Mouse (Mus musculus) mouse trophoblast stem cell (cell line): ENCODE measurements around the gene Pkn3.
"Not testable (repeated sequence)": the region's sequence is repeated elsewhere in the genome, so short reads cannot be mapped to it uniquely, and the experiment has no call there.

Experiments
- in situ Hi-C, 2 experiments: fragments of 300-500 bp; cut with MseI, MboI; formaldehyde crosslinking; loops; 2 replicates in 1 of 2; 3 replicates in 1 of 2; pipeline ENCODE4 v1.15.1; 2025

Gene Pkn3

DNA sequence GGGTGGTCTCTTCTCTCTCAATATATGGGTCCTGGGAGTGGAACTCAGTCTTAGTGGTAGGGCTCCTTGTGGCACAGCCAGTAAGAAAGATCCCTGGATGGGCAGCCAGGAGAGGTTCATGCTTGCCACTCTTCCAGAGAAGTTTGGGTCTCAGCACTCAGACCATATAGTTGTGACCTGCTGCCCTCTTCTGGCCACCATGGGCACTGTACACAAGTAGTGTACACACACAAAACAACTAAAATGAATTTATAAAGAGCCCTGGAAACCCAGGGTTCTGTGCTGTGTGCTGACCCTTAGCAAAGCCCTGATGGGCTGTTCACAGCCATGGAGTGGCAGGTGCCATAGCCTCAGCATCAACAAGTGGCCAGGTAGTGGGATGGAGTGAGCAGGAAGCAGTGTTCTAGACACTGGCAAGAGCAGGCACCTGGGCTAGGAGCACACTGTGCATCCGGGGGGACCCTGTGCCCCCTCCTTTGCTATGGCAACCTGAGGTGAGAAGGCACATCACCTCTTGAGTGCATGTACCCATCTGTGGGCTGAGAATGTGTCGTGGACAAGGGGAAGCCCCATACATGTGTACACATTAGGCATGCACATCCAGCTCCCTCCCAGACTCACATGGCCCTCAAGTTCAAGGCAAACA, 18.5 kb downstream of the Pkn3 start:
- in situ Hi-C loops: no loop called here

DNA sequence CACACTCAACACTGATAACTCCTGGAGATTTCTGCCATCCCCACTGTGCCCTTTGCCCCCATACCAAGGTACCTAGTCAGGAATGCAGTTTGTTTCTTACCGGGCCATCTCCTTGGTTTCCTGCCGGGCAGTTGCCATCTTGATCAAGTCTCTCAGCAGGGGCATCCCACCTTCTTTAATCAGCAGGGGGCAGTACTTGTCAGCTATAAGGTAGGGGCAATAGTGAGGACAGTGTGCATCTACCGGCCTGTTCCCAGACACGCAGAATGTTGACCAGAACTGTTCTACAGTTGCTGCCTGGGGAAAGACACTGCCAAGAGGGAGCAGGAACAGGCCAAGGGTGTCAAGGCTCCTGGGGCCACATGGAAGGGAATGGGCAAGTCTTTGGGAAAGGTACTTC, 22.7 kb downstream of the Pkn3 start:
- in situ Hi-C loops: loop anchor here in 1 of 2 experiments (10.0 kb wide), 1 partner anchor 65 kb away; no protein-coding TSS in a partner anchor

DNA sequence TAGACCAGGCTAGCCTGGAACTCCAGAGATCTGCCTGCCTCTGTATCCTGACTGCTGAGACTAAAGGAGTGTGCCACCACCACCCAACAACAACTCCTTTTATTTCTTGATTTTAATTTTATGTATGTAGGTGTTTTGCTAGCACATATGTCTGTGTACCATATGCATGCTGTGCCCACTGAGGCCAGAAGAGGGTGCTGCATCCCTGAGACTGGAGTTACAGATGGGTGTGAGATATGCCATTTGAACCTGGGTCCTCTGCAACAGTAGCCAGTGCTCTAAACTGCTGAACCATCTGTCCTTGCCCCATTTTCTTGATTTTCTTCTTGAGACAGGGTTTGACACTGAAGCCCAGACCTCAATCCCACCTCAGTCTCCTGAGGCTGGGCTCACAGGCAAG, 28.9 kb downstream of the Pkn3 start:
- in situ Hi-C loops: loop anchor here in 1 of 2 experiments (10.0 kb wide), 1 partner anchor 58 kb away; no protein-coding TSS in a partner anchor

DNA sequence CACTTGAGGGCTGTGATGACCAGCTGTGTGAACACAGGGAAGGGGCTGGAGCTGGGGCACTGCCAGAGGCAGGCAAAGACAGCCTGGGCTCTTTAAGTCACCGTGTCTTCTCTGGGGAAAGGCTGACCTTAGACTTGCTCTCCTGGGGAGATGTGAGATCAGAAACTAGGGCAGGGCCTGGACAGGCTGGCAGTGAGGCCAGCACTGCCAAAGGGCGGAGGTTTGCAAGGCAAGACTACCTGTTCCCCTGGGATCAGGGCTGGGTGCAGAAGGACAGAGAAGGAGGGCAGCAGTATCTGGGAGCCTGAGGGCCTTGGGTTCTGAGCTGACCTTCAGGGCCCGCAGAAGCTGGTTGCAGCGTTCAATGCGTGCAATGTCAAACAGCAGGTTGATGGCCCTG, 30.2 kb downstream of the Pkn3 start:
- in situ Hi-C loops: loop anchor here in 1 of 2 experiments (10.0 kb wide), 1 partner anchor 57 kb away; no protein-coding TSS in a partner anchor

DNA sequence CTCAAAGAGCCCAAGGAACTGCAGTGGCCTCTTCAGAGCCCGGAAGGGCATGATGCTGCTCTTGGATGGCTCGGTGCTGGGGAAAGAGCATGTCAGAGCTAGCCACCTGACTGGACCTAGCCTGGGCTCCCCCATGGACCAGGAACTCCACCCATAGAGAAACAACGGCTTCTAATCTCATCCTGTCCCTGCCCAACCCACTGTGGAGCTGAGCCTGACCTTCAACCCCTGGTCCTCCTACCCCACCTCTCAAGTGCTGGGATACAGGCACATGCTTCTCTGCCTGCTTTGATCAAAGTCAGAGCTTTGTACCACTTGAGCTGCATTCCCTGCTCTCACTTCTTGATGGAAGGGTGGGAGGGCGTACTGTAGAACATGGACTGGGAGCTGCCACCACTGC, 30.8 kb downstream of the Pkn3 start:
- in situ Hi-C loops: loop anchor here in 1 of 2 experiments (10.0 kb wide), 1 partner anchor 57 kb away; no protein-coding TSS in a partner anchor

DNA sequence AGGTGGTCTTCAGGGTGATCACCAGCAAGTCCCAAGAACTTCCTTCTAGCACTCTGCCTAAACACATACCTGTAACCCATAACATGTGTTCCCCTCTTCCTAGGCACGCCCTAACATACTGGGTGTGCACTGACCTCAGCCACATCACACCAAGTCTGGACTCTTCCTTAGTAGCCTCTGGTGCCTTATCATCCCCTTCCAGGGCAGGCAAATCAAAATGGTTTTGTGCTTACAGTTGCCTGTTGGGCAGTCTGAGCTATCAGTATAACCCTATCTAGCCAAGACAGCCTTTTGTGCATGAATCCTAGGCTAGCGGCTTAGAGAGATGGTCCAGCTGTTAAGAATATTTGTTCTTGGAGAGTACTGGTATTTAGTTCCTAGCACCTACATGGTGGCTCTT, 34.0 kb downstream of the Pkn3 start:
- in situ Hi-C loops: no loop called here

DNA sequence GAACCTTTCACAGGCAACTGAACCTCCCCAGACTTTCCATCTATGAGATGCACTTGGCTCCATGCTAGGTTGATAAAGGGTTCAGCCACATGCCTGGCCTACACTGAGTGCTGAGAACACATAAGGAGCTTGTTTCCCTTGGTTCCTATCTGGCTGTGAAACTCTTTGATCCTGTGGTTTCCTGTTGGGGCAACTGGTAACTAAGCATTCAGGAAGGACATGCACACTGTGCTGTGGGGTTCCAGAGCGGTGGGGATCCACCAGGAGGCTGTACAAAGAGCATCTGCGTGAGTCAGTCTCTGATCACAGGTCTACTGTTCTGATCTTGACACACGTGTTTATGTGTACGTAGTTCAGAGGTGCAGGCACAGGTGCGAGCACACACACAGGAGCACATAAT, 35.1 kb downstream of the Pkn3 start:
- in situ Hi-C loops: no loop called here

DNA sequence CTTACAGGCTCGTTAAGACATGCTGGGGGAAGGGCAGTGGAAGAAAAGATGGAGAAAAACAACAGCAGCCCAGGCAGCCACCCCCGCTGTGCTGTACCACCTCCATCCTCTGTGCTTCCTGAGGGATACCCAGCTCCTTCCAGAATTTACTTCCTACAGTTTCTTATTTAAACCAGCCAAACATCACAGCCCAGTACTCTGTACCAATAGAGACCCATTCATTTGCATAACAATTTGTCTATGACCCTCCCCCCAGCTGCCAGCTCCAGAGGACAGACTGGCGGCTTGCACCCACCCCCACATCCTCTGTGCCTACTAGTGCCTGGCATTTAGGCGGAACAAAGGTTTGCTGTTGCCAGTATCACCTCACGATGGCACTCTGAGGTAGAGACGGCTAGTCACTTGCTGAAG, 42.2 kb downstream of the Pkn3 start:
- in situ Hi-C loops: no loop called here

DNA sequence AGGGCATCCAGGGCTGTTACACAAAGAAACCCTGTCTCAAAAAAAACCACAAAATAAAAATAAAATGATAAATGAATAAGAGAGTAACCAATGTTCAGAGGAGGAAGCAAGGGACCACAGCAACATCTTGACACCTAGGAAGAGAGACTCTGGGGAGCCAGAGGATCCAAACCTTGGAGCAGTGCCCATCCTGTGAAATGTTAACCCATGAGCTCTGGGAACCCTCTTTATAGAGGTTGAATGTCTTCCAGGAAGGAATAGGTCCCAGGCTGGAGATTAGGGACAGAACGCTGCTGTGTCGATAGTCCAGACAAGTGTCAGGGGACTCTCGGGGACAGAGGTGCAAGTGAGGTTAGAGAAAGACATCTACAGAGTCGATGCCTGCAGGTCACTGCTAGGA, 42.8 kb downstream of the Pkn3 start:
- in situ Hi-C loops: no loop called here

DNA sequence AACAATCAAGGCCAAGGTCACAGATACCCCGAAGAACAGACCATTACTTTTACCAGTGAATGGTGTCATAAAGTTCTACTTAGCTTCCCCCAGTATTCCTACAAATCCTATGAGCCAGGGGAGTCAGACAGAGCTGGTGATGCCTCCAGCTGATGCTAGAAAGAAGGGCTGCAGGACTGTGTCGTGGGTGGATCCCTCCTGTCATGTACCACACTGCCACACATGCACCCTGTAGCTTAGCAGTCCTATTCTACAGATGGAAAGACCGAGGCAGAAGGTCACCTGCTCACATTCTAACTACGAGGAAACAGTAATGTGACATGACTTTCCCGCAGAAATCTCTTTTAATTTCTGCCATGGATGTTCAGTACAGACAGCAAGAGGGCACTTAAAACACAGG, 45.3 kb downstream of the Pkn3 start:
- in situ Hi-C loops: no loop called here

DNA sequence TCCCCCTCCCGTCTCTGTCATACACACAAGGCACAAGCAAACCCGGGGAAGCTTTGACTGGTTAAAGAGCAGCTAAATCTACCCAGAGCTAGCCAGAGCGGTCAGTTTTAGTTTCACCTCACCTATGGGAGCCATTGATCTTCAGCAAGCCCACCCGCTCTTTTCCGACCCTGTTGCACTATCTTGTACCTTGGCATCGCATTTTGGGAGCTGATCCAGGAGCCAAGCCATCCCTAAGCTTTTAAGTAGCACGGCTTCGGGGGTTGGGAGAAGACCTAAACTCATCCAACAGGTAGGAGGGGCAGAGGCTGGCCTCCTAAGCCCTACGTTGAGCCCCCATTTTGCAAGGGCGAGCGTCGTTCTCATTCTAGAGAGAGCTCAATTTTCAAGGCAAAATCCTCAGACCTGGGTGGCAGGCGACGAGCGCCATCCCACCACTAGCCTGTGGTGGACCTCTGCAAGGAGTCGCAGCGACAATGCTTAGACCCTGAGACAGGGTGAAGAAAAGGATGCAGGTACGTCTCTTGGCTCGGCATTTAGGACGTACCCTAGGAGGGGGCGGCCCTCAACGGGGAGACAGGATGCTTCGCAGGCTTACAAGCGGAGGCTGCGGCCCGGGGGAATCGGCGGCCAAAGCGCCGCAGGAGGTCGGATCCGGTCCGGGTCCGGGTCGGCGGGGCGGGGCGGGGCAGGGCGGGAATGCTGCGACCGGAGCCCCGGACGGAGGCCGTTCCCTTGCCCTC, 46.4 kb downstream of the Pkn3 start:
- in situ Hi-C loops: no loop called here

DNA sequence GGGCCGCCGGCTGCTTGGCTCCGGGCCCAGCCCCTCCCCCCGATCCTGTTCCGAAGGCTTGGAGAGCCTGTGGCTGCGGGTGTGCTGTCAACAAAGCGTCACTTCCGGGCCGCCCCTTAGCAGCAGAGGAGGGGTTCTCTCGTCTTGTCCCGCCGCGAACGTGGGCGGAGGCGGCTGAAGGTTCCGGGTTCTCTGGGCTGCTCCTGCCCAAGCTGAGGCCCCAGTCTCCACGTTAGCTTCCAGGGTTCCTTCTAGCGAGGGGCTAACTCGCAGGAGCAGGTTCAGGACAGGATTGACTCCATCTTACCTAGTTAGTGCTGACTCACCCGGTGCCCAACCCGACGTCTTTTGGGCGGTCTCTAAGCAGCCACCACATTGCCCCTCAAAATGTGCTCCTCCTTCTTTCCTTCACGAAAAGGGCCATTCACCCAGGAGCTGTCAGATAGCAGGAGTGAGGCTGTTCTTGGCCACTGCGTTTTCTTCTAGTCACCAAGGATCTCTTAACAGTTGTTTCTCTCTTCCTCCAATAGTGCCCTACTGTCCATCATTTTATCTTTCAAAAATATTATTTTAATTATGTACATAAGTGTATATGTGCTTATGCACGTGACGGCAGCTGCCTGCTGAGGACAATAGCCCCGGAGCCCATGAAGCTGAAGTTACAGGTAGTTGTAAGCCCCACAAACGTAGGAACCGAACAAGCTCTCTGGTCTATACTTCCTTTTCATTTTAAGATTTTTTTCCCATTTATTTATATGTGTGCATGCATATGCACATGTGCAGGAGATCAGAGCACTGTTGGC, 47.2 kb downstream of the Pkn3 start, which contains the start of gene Zer1:
Gene Zer1, minus strand, starts transcription at position 114 of the 803 bp plus-strand sequence.
- in situ Hi-C loops: no loop called here

DNA sequence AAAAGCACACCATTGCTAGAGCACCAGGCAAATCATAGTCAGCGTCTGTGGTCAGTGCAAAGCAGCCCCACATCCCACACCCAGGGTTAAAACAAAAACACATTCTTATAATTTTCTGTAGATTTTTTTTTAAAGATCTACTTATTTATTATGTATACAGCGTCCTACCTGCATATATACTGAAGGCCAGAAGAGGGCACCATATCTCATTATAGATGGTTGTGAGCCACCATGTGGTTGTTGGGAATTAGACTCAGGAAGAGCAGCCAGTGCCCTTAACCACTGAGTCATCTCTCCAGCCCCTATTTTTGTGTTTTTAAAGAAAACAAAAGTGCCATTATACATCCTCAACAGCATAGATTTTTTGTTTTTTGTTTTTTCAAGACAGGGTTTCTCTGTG, 51.3 kb downstream of the Pkn3 start:
- in situ Hi-C loops: no loop called here

DNA sequence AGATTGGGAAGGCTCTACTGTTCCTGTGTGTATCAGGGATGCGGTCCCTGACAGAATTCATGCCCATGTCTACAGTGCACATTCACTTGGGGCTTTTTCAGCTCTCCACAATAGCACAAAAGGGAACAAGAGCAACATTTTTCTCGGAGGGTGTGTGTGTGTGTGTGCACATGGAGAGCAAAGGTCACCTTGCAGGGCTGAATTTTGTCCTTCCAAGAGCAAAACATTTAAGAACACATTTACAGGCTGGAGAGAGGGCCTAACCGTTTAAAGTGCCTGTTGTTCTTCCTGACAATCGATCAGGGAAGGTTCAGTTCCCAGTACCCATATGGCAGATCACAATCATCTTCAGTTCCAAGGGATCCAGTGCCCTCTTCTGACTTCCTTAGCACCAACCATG, 52.7 kb downstream of the Pkn3 start:
- in situ Hi-C loops: no loop called here

DNA sequence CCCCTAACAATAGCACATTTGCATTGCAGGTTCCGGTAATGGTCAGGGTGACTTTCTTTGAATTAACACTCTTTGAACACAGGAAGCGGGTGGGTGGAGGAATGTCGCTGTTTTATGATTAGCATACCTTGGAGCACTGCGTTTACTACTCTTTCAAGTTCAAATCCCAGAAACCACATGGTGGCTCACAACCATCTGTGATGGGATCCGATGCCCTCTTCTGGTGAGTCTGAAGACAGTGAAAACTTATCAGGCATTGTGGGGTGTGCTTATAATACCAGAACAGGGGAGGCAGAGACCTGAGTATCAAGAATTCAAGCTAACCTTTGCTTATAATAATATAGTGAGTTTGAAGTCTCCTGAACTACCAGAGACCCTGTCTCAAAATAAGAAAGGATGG, 53.8 kb downstream of the Pkn3 start:
- in situ Hi-C loops: not testable (repeated sequence)

DNA sequence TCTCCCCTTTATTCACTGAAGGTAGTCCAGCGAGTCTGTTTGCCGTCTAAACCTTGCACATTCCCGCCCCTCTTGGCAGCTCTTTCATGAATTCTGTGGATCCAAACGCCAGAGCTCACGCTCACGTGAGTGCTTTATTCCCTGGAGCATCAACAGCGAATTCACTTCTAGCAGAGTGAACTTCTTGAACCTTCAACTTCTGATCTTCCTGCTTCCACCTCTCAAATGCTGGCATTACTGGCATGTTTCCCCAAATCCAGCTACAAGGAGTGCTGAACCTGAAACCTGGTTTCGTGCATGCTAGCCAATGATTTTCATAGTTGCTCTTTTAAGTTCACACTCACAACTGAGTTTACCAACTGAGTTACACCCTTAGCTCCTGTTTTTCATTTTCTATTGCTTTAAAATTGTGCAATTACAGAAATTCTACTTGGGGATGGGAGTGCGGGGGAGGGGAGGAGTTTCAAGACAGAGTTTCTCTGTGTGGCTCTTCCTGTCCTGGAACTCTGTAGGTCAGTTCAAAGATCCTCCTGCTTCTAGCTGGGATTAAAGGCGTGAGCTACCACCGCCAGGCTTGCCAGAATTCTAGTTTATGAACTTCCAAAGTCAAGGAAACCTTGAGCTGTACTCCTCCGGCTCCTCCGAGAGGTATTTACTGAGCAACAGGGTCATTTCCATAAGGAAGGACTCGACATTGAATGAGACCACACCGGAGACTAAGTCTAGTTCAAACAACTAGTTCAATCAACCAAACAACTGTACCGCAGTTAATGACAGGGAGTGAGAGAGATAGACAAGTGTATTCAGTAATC, 55.5 kb downstream of the Pkn3 start:
- in situ Hi-C loops: no loop called here

DNA sequence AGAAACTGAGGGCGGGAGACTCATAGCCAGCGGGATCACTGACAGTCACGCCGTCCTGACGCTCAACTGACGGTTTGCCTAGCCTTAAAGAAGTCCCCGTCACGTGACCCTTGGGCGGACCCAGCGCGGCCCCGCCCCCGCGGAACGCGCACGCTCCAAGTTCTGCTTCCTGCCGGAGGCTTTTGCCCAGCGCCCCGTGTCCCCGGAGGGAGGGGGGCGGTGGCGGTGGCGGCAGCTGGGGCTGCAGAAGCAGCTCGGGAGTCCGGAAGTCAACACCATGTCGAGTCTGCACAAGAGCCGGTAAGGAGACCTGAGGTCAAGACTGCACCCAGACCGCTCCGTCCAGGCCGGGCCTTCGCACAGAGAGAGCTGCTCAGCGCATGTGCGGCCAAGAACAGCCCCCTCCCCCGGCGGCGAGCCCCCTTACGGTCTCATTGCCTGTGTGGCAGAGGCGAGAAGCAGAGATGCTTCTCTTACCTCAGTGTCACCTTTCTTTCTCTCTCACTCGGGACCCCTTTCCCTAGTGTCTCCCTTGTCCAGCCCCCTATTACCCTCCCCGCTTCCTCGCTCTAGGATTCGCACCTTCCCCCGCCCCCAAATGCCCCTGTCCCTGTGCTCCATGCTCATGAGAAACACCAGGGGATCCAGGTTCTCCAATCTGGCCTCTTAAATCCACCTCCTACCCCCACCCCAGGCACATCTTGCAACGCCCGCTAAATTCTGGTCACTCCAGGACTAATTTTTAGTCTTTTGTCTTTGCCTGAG, 56.3 kb downstream of the Pkn3 start, which contains the start of gene Tbc1d13:
Gene Tbc1d13, plus strand, starts transcription at position 134 of the 765 bp plus-strand sequence.
- in situ Hi-C loops: no loop called here

DNA sequence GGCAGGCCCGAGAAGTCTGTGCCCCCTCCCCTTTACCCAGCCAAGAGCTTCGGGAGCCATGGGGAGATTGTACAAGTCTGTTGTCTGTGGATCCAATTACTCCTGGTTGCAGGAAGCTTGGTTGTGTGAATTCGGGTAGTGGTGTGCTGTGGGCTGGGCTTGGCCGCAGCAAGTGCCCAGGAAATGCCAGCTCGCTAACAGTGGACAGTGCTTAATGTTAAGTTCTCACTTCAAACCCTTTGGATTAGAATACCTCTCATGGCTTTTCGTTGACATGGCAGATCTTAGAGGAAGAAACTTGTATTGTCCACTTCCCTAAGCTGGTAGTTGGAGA, 56.9 kb downstream of the Pkn3 start:
- in situ Hi-C loops: no loop called here

DNA sequence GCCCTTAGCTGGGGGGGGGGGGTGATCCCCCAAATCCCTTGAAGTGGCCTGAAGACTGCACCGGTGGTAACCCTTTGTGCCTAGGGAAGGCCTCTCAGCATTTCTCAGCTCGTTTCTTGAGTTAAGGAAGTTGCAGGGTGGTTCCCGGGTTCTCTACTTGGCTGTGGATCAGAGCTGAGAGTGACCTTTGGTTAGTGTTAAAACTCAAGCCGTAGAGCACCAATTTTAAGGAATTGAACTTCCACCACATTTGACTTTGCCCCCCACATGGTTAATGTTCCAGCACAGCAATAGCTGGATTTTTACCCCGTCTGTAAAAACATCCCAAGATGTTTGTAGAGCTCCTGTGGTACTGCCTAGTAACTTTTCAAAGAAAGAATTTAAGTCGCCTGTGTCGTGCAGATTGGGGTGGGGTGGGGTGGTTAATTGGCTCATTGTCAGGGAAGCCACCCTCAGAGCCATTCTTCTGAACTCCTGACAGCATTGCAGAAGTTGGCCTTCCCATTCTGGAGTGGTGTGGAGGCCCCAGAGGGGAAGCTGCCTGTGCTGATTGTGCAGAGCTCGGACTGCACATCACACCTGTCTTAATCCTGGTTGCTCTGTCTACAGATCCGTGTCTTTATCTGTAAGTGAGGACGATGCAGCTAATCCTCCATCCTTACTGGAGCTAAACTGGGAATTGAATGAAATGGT, 57.6 kb downstream of the Pkn3 start:
- in situ Hi-C loops: no loop called here

DNA sequence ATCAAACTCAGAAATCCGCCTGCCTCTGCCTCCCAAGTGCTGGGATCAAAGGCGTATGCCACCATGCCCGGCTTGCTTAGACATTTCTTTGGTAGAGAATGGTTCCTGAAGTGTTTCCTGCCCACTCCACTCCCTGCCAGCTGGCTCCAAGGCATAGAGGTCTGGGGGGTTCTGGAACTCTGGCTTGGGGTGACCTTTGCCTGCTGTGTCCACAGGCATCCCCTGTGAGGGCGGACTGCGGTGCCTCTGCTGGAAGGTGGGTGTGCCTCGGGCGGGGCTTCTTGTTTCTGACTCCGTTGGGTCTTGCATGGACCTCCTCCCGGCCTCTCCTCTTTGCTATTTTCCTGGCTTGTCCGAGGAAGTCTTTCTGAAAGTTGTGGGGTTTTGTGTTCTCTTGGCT, 59.0 kb downstream of the Pkn3 start:
- in situ Hi-C loops: no loop called here
